In genomic region chr11:103948952-103949351, GRCm38 (mm10) we compare ENCODE assay signal across 14 mouse cellular contexts.
"Had no signal": no experiment of that assay in that cellular context is flagged by ENCODE, and none has a peak within 500 bp of the region (broad histone marks: within the 10 kb centered on the region; RNA-seq: fewer than 3 reads in every experiment).

No protein-coding gene starts in this region.

- H3K36me3 ChIP-seq: midbrain, embryonic 15.5 days; neural tube, embryonic 12.5 days; stomach, embryonic 15.5 days had no signal

- H3K4me3 ChIP-seq: midbrain, embryonic 10.5 days; midbrain, embryonic 13.5 days; midbrain, embryonic 15.5 days; neural tube, embryonic 12.5 days; stomach, embryonic 15.5 days had no signal

- H3K9me3 ChIP-seq: midbrain, embryonic 10.5 days; midbrain, embryonic 13.5 days; midbrain, embryonic 15.5 days; neural tube, embryonic 12.5 days; stomach, embryonic 15.5 days had no signal

- H3K27ac ChIP-seq: midbrain, embryonic 10.5 days; midbrain, embryonic 13.5 days; midbrain, embryonic 15.5 days; neural tube, embryonic 12.5 days; stomach, embryonic 15.5 days; stomach, postnatal 0 days had no signal

- H3K4me2 ChIP-seq: lung, embryonic 14.5 days; midbrain, embryonic 13.5 days; midbrain, embryonic 15.5 days; neural tube, embryonic 12.5 days; stomach, embryonic 15.5 days had no signal

- DNase-seq: lung, adult 18-20 months; lung, embryonic 14.5 days; lung, postnatal 10 days; lung, postnatal 4 days; right cerebral cortex, postnatal 14 days; thymus, adult 2 months; thymus, postnatal 25 days; thymus, postnatal 4 days had no signal

- H3K9ac ChIP-seq: lung, embryonic 14.5 days; midbrain, embryonic 13.5 days; midbrain, embryonic 15.5 days; neural tube, embryonic 12.5 days; stomach, embryonic 15.5 days had no signal

- H3K27me3 ChIP-seq: midbrain, embryonic 13.5 days; midbrain, embryonic 15.5 days; neural tube, embryonic 12.5 days; stomach, embryonic 15.5 days had no signal

- ATAC-seq: midbrain, embryonic 13.5 days; midbrain, embryonic 15.5 days had no signal
